Mouse (Mus musculus): ENCODE measurements around the gene Slc25a33. TPM values are rescaled to one million over a fixed set of nuclear protein-coding genes. Genes with fewer than 3 reads are reported as not detected.

The Slc25a33 gene
- polyA plus RNA-seq (2012; rRNA removed): 13.2 and 16.9 TPM in 2 replicates

GRCm38 (mm10) chr4:149774094-149774470 lies at the start of gene Slc25a33:
TSS of gene Slc25a33 (minus strand) at chr4:149774277.

GRCm38 (mm10) chr4:149737383-149738324 lies 36.4 kb downstream of the Slc25a33 start, which contains the start of gene Tmem201:
TSS of gene Tmem201 (minus strand) at chr4:149738044.

GRCm38 (mm10) chr4:149702210-149702979 lies 71.7 kb downstream of the Slc25a33 start, which contains the start of gene Pik3cd:
TSS of gene Pik3cd (minus strand) at chr4:149702571.

Other genes starting within 250 kb of the Slc25a33 start
- 99.1 and 117 TPM in 2 replicates for gene Clstn1, start 187.8 kb downstream of the Slc25a33 start, polyA plus RNA-seq (2012; rRNA removed)
- 6.5 and 6.8 TPM in 2 replicates for gene Pik3cd, start 71.7 kb downstream of the Slc25a33 start, polyA plus RNA-seq (2012; rRNA removed)
- gene Tmem201, start 36.2 kb downstream of the Slc25a33 start, polyA plus RNA-seq (2012; rRNA removed): 30.3 and 34.2 TPM in 2 replicates
- gene Spsb1, start 180.8 kb upstream of the Slc25a33 start, polyA plus RNA-seq (2012; rRNA removed): 16.8 and 20.3 TPM in 2 replicates
- 37.2 and 37.7 TPM in 2 replicates for gene H6pd, start 234.7 kb upstream of the Slc25a33 start, polyA plus RNA-seq (2012; rRNA removed)